Mouse (Mus musculus): ENCODE measurements around the gene Synpo2l. TPM values are rescaled to one million over a fixed set of nuclear protein-coding genes. Genes with fewer than 3 reads are reported as not detected.

Gene Synpo2l
- polyA plus RNA-seq, 1 experiment: 0.13 TPM

DNA sequence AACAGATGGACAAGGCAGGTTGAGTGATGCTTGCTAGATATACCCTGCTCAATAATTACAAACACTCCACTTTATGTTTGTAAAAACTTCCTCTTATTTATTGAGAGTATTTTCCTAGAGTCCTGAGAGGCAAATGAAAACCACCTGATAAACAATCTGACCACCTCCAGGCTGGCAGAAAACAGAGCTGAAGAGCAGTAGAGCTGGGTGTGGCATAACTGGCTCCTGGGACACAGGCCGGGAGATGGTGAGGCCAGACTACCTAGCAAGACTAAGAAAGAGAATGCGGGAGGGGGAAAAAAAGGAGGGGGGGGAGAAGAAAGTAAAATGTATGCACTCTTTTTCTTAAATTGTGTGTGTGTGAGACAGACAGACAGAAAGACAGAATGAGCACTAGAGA, 45.7 kb downstream of the Synpo2l start:
- no peak for DNase-seq
- Histone ChIP-seq H3K4me3 (replicated peaks; ENCODE audit: insufficient read depth, low read depth, low read length) (no peak overlapping the region), H3K27ac (ENCODE audit: insufficient read depth, low read length) (no peak overlapping the region), H3K27me3 (ENCODE audit: control insufficient read depth, insufficient read depth, low read length) (no peaks in the 10 kb centered on the region), H3K4me1 (ENCODE audit: control insufficient read depth, insufficient read depth, low read length) (no peaks in the 10 kb centered on the region)
- no peak for TF ChIP-seq POLR2A (IDR thresholded peaks at IDR 0.05; ENCODE audit: borderline replicate concordance, insufficient read depth, low read length)
- no peak for TF ChIP-seq CTCF (IDR thresholded peaks at IDR 0.05; ENCODE audit: borderline replicate concordance, insufficient read depth, low read depth, low read length)
- WGBS: 83% methylated on average over 2 of the region's 2 CpGs

DNA sequence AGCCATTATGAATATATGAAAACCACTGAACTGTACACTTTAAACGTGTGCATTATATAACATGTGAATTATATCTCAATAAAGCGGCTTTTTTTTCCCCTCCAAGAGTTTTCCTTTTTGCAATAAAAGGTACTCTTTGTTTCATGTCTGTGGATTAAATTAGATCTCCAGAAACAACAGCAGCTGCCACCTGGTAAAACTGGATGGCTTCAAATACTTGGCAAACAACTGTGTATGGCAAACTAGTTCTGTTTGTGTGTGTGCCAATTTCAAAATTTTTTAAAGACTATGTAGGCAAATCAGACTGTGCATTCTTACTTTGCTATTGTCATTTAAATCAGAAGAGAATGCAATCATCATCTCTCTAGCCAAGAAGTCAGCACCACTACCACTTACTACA, 46.3 kb downstream of the Synpo2l start:
- Histone ChIP-seq H3K4me1 (ENCODE audit: control insufficient read depth, insufficient read depth, low read length) (no peaks in the 10 kb centered on the region), H3K27me3 (ENCODE audit: control insufficient read depth, insufficient read depth, low read length) (no peaks in the 10 kb centered on the region), H3K4me3 (replicated peaks; ENCODE audit: insufficient read depth, low read depth, low read length) (no peak overlapping the region), H3K27ac (ENCODE audit: insufficient read depth, low read length) (no peak overlapping the region)
- TF ChIP-seq CTCF (IDR thresholded peaks at IDR 0.05; ENCODE audit: borderline replicate concordance, insufficient read depth, low read depth, low read length) (no peak), POLR2A (IDR thresholded peaks at IDR 0.05; ENCODE audit: borderline replicate concordance, insufficient read depth, low read length) (no peak)
- DNase-seq: peak in 1 of 2 experiments; percentile 16
- WGBS: 33% methylated on average over 2 of the region's 2 CpGs

DNA sequence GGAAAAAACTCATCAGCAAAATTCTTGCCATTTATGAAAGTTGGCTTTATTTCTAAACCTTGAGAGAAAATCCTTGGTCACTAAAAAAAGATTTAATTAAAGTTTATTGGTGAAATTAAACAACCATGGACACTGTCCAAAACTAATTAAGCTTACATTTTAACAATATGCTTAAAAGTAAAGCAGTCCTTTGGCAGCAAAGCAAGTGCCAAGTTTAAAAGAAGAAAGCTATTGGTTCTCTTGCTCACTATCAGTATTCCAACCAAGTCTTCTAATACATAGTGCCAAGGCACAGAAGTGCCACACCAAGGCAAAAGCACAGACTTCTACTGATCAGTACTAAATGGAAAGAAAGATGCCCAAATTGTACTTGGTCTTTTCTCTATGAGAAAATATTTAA, 49.0 kb downstream of the Synpo2l start:
- Histone ChIP-seq H3K4me3 (replicated peaks; ENCODE audit: insufficient read depth, low read depth, low read length) (no peak overlapping the region), H3K27ac (ENCODE audit: insufficient read depth, low read length) (peak overlapping the region; percentile 56; the same call in 1 of the 2 replicates), H3K4me1 (ENCODE audit: control insufficient read depth, insufficient read depth, low read length) (no peaks in the 10 kb centered on the region), H3K27me3 (ENCODE audit: control insufficient read depth, insufficient read depth, low read length) (no peaks in the 10 kb centered on the region)
- no peak for DNase-seq
- no peak for TF ChIP-seq CTCF (IDR thresholded peaks at IDR 0.05; ENCODE audit: borderline replicate concordance, insufficient read depth, low read depth, low read length)
- no peak for TF ChIP-seq POLR2A (IDR thresholded peaks at IDR 0.05; ENCODE audit: borderline replicate concordance, insufficient read depth, low read length)

DNA sequence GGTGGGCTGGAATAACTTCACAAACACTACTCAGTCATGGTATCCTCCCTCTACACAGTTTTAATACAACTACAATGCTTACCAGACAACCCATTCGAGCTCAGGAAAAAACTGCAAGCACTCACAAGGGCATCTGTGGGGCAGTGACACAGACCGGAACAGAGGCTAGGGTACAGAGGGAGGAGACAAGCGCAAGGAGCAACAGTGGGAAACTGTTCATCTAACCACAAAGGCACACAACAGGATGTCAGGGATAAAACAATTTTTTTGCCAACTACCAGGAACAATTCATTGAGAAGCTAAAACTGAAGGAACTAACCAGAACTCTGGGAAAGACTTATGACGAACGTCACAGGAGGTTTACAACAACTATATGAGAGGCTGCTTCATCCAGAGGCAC, 49.9 kb downstream of the Synpo2l start:
- Histone ChIP-seq H3K4me3 (replicated peaks; ENCODE audit: insufficient read depth, low read depth, low read length) (peak overlapping the region; percentile 5), H3K4me1 (ENCODE audit: control insufficient read depth, insufficient read depth, low read length) (no peaks in the 10 kb centered on the region), H3K27ac (ENCODE audit: insufficient read depth, low read length) (peak overlapping the region; percentile 56; the same call in 1 of the 2 replicates), H3K27me3 (ENCODE audit: control insufficient read depth, insufficient read depth, low read length) (no peaks in the 10 kb centered on the region)
- 71% methylated on average over 5 of the region's 5 CpGs for WGBS
- DNase-seq: no peak
- TF ChIP-seq POLR2A (IDR thresholded peaks at IDR 0.05; ENCODE audit: borderline replicate concordance, insufficient read depth, low read length) (no peak), CTCF (IDR thresholded peaks at IDR 0.05; ENCODE audit: borderline replicate concordance, insufficient read depth, low read depth, low read length) (no peak)

DNA sequence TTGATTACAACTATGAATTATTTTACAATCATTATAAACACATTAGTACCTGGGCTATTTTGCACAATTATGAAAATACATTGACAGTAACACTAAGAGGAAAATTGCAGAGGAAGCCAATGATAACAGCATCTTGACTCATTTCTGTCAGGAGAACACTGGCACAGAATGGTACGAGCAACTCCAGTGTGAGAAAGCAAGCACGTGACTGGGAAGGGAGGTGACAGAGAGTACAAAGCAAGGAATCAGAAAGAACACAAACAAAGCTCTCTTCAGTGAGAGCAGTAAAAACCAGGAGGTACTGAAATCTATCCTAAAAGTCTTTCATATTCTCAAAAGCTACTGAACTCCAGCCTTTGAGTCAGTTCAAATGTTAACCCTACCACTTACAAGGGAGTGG, 51.7 kb downstream of the Synpo2l start:
- peak in 1 of 2 experiments; percentile 18 for DNase-seq
- no peak for TF ChIP-seq CTCF (IDR thresholded peaks at IDR 0.05; ENCODE audit: borderline replicate concordance, insufficient read depth, low read depth, low read length)
- TF ChIP-seq POLR2A (IDR thresholded peaks at IDR 0.05; ENCODE audit: borderline replicate concordance, insufficient read depth, low read length): no peak
- no peak overlapping the region for H3K4me3 ChIP-seq (replicated peaks; ENCODE audit: insufficient read depth, low read depth, low read length)
- no peak overlapping the region; the same call in 1 of the 2 replicates for H3K27ac ChIP-seq (ENCODE audit: insufficient read depth, low read length)
- 22% methylated on average over 2 of the region's 2 CpGs for WGBS
- H3K27me3 ChIP-seq (ENCODE audit: control insufficient read depth, insufficient read depth, low read length): no peaks in the 10 kb centered on the region
- no peaks in the 10 kb centered on the region for H3K4me1 ChIP-seq (ENCODE audit: control insufficient read depth, insufficient read depth, low read length)

DNA sequence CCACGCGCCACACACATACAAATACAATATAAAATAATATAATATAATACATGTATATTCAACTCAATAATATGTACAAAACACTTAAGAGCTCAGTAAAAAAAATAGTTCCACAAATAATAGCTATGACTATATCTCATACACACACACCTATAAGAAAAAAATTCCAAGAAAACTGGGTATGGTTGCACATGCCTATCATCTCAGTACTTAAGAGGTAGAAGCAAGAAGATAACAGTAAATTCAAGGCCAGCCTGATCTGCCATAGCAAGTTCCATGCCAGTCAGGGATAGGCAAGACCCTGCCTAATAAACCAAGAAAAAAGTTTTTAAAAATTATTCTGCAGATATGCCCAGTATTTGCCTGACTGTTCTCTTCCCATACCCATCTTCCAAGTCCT, 53.1 kb downstream of the Synpo2l start:
- TF ChIP-seq POLR2A (IDR thresholded peaks at IDR 0.05; ENCODE audit: borderline replicate concordance, insufficient read depth, low read length) (no peak), CTCF (IDR thresholded peaks at IDR 0.05; ENCODE audit: borderline replicate concordance, insufficient read depth, low read depth, low read length) (no peak)
- no peak for DNase-seq
- 98% methylated on average over 2 of the region's 2 CpGs for WGBS
- H3K4me1 ChIP-seq (ENCODE audit: control insufficient read depth, insufficient read depth, low read length): no peaks in the 10 kb centered on the region
- no peak overlapping the region for H3K27ac ChIP-seq (ENCODE audit: insufficient read depth, low read length)
- no peaks in the 10 kb centered on the region for H3K27me3 ChIP-seq (ENCODE audit: control insufficient read depth, insufficient read depth, low read length)
- no peak overlapping the region for H3K4me3 ChIP-seq (replicated peaks; ENCODE audit: insufficient read depth, low read depth, low read length)

DNA sequence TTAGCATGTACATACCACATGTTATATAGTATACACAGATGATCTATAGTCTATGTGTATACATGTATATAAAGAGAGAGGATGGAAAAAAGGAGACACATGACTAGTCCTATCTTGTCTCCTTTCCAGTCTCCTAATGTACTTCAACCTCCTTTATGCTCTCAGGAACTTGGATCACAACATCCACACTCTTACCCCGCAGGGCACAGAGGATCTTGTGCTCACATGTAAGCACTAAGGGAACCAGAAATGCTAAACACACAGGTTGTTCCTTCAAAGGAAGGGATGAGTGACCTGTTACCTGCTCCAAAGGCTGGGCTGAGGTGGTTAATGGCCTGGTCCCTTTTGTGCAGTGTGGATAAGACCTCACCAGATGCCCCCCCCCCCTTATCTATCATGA, 55.3 kb downstream of the Synpo2l start:
- WGBS: 94% methylated on average over 1 of the region's 1 CpGs
- Histone ChIP-seq H3K4me1 (ENCODE audit: control insufficient read depth, insufficient read depth, low read length) (no peaks in the 10 kb centered on the region), H3K27me3 (ENCODE audit: control insufficient read depth, insufficient read depth, low read length) (no peaks in the 10 kb centered on the region), H3K4me3 (replicated peaks; ENCODE audit: insufficient read depth, low read depth, low read length) (no peak overlapping the region), H3K27ac (ENCODE audit: insufficient read depth, low read length) (no peak overlapping the region)
- TF ChIP-seq POLR2A (IDR thresholded peaks at IDR 0.05; ENCODE audit: borderline replicate concordance, insufficient read depth, low read length) (no peak), CTCF (IDR thresholded peaks at IDR 0.05; ENCODE audit: borderline replicate concordance, insufficient read depth, low read depth, low read length) (no peak)
- DNase-seq: no peak

DNA sequence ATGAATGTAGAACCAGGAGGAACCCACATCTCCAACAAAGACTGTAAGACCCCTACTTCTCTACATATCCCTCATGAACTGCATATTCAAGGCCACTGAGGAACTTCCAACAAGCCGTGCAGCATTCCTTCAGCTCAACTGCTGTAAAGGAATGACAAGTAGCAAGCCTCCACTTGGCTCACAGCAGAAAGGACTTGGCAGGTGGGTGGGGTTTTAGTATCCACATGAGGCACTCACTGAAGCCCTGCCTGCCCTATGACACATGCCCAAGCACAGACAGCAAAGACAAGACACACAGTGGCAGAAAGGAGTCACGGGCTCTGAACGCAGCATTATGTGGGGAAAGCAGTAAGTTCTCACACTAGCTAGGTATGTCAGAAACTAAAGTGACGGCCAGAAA, 58.0 kb downstream of the Synpo2l start:
- WGBS: 66% methylated on average over 4 of the region's 4 CpGs
- no peak overlapping the region for H3K27ac ChIP-seq (ENCODE audit: insufficient read depth, low read length)
- H3K27me3 ChIP-seq (ENCODE audit: control insufficient read depth, insufficient read depth, low read length): no peaks in the 10 kb centered on the region
- H3K4me3 ChIP-seq (replicated peaks; ENCODE audit: insufficient read depth, low read depth, low read length): no peak overlapping the region
- TF ChIP-seq CTCF (IDR thresholded peaks at IDR 0.05; ENCODE audit: borderline replicate concordance, insufficient read depth, low read depth, low read length): no peak
- no peak for DNase-seq
- no peaks in the 10 kb centered on the region for H3K4me1 ChIP-seq (ENCODE audit: control insufficient read depth, insufficient read depth, low read length)
